Mouse (Mus musculus) G1E (cell line): ENCODE results near the gene Asic2.

Experiments used
- CTCF ChIP-seq: IDR thresholded peaks from 2 replicates; pipeline ENCODE4 v1.5.1; 2012; ENCODE audit warnings: low read depth, low read length, inconsistent platforms, mixed read lengths
- GATA1 ChIP-seq: IDR thresholded peaks from 2 replicates; pipeline ENCODE4 v1.6.1; 2012; ENCODE audit warnings: borderline replicate concordance, low read length, inconsistent platforms, mixed read lengths
- POLR2AphosphoS5 ChIP-seq: IDR thresholded peaks from 2 replicates; pipeline ENCODE4 v1.6.1; 2012; ENCODE audit warnings: low read depth, low read length, inconsistent platforms; ENCODE audit not compliant: insufficient replicate concordance
- TAL1 ChIP-seq: conservative IDR thresholded peaks from 2 replicates; pipeline ENCODE4 v1.6.1; 2012; ENCODE audit warnings: low read depth, low read length, inconsistent platforms, mixed read lengths

- TF ChIP-seq CTCF (no peak), POLR2AphosphoS5 (no peak), TAL1 (no peak), GATA1 (no peak)
These were observed 5.4 kb upstream of the Asic2 start for GRCm38 (mm10) chr11:81973699-81974098.
